Mouse (Mus musculus): ENCODE measurements around the gene Ubox5.
"Not testable (repeated sequence)": the region's sequence is repeated elsewhere in the genome, so short reads cannot be mapped to it uniquely, and the experiment has no call there.

The Ubox5 gene

DNA sequence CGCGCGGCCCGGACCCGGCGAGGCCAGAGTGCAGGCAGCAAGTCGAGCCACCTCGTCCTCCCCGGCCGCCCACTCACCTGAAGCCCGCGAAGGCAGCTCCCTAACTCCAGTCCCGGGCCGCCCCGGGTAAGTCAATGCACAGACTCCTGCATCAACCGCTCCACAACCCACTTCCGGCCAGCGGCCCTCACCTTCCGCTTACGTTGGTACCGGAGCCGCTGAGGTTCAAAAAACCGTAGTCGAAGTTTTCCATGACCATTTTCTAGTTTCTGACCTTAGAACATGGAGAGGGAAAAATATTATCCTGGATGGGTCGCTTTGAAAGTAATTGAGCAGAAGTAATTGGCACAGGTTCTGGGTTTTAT is at the start of gene Ubox5, which contains the start of gene Fastkd5:
Gene Ubox5, minus strand, starts transcription at position 200 of the 365 bp plus-strand sequence.
Gene Fastkd5, minus strand, starts transcription at position 189 of the 365 bp plus-strand sequence.
- in situ Hi-C loops (cut with MboI, MseI), result no loop called here

DNA sequence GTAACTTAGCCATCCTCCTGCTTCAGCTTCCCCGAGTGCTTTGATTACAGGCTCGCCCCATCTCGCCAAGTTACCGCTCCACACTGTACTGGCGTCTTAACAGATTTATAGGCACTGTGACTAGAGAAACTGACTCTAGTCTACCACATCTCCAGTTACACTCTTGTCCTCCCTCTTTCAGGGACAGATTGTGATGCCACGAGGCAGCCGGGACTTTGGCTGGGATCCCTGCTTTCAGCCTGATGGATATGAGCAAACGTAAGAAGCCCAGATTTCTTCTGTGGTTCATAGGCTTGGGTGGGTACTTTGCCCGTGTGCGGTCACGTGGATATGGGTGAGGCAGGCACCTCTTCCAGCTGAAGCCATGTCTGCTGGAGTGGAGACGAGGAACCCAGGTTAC is 49.3 kb upstream of the Ubox5 start:
- in situ Hi-C loops (cut with MboI, MseI), result loop anchor here (5.0 kb wide), 1 partner anchor 53 kb away; no protein-coding TSS in a partner anchor

DNA sequence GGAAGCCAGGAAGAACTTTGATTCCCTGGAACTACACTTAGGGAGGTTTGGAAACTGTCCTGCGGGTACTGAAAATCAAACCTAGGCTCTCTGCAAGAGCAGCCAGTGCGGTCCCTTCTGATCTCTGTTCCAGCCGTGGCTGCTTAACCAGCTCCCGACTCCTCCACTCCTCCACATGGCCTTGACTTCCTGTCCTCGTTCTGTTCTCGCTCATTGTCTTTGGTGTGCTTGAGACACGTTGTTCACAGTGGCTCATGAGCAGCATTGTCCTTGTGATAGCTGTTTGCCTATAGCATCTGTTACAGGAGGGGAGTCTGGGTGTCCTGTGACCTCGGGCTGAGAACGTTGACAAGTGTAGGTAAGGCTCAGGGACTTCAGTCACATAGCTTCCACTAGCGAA is 47.4 kb upstream of the Ubox5 start:
- in situ Hi-C loops (cut with MboI, MseI), result loop anchor here (5.0 kb wide), 1 partner anchor 55 kb away; no protein-coding TSS in a partner anchor

DNA sequence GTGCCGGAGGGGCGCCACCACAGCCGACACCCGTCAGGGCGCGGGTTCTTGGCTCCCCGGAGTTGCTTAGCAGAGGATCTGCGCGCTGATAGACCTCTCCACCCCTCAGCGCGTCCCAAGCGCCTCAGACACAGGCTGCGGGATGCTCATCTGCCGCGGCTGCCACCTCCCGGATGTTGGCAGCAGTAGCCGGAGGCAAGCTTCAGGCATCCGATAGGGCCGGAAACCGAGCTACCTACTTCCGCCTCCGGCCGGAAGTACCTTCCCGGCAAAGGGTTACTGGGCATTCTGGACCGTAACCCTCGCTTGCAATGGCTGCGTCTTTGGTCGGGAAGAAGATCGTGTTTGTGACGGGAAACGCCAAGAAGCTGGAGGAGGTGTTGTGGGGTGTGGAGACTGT is 37.7 kb upstream of the Ubox5 start, which contains the start of gene Itpa:
Gene Itpa, plus strand, starts transcription at position 52 of the 400 bp plus-strand sequence.
- in situ Hi-C loops (cut with MboI, MseI), result no loop called here

DNA sequence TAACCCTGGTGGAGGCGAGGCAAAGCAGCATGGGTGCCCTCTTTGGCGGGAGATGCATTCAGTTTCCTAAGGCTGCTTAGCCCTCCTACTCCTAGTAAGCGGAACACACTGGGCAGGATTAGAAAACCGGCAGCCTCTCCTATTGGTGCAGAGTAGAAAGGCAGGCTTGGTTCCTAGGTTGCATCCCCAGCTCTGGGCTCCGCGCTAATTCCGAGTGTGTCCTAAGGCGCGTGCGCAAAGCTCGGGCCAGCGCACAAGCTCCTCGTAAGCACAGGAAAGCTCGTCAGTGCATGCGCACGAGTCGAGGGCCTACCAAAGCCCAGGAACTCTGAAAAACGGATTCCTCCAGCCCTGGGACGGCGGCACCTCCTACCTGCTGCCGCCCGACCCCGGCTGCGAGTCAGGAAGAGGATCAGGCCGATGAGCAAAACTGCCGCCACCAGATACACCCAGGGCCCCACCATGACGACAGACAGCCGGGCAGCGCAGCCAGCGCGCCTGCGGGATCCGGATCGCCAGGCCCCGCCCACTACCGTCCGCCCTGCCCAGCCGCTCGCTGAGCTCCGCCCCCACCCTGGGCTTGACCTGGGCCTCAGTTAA is 34.4 kb upstream of the Ubox5 start, which contains the start of gene Ddrgk1:
Gene Ddrgk1, minus strand, starts transcription at position 558 of the 600 bp plus-strand sequence.
- in situ Hi-C loops (cut with MboI, MseI), result no loop called here

DNA sequence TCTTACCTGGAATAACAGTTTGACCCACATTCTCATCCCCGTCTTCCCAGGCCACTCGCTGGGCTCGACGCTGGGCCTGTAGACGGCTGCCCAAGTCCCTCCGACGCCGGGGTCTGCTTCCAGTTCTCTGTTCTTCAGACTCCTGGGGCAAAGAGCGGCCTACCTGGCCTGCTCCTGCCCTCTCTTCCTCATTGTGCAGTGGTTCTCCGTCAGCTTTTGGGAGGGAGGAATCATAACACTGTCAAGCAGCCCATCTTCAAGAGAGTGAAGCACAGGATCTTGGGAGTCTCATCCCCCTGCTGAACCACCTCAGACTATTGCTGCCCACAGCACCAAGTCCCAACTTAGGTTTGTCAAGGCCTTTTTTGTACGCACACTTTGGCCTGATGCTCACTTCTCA is 33.5 kb upstream of the Ubox5 start:
- in situ Hi-C loops (cut with MboI, MseI), result no loop called here

DNA sequence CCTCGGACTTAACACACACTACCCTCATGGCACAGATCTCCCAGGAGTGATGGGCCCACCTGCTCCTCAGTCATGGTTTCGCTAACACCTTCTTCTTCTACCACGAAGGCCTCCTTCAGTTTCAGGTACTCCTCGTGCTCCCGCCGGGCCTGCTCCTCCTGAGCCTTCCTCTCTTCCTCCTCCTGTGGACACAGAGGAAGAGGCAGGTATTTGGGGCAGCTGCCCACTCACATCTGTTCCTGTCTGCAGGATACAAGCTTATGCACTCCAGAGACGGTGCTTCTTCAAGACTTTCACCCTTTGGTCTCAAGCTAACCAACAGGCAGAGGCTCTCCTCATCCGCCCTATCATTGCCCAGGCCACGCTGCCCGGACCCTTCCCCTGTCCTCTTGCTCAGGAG is 28.7 kb upstream of the Ubox5 start:
- in situ Hi-C loops (cut with MboI, MseI), result no loop called here

DNA sequence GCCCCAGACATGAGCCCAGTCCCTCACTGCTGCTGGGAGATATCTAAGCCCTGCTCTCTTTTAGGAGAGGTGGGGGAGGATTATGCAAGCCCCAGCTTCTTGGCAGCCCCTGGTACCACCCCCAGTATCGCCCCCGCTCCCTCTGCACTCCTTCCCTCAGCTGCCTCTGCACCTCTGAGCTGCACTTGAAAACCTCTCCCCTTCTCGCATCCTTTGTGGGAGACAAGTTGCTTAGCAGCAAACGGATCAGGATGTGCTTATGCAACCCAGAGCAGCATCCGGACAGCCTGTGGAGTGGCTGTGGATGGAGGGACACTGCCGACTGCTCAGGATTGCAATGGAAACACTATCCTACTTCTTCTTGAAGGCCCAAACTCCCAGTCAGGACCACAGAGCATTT is 27.7 kb upstream of the Ubox5 start:
- in situ Hi-C loops (cut with MboI, MseI), result no loop called here

DNA sequence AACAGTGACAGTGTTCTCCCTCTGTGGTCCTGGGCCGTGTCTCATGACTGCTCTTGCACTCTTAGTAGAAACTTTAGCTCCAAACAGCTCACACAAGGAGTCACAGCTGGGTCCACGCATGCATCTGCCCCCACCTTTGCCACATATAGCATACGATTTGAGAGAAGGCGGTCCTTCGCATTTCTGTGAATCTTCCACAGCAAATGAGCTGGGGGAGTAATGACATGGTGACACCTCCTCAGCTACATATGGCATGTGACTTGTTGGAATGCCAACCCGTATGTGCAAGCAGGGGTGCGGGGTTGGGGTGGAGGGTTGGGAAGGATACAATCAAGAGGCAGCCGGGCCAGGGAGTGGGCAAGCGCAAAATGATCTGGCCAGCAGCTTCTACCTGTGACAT is 26.7 kb upstream of the Ubox5 start:
- in situ Hi-C loops (cut with MboI, MseI), result no loop called here

DNA sequence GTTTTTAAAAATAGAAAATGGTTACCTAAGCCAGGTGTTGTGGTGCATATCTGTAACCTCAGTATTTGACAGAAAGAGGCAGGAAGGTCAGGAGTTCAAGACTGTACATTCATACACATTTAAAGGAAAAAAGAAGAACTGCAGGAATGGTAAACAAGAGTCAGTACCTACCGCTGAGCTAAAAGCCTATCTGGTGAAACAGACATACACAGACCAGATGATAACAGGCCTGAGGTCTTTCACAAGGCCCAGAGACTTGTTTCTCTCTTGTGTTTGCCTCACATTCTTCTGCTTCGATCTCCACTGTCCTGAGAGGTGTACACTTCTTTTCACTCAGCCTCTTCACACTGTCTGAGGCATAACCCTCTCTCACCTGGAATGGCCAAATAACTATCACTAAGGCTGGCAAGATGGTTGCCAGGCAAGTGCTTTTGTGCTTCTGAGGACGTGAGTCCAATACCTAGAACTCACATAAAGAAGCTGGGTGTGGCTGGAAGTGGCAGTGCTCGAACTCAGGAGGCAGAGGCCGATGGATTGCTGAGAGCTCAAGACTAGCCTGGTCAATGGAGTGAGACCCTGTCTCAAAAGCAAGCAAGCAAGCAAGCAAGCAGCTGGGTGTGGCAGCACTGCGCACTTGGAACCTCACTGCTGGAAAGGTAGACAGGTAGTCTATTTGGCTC is 26.0 kb upstream of the Ubox5 start:
- in situ Hi-C loops (cut with MboI, MseI), result no loop called here

DNA sequence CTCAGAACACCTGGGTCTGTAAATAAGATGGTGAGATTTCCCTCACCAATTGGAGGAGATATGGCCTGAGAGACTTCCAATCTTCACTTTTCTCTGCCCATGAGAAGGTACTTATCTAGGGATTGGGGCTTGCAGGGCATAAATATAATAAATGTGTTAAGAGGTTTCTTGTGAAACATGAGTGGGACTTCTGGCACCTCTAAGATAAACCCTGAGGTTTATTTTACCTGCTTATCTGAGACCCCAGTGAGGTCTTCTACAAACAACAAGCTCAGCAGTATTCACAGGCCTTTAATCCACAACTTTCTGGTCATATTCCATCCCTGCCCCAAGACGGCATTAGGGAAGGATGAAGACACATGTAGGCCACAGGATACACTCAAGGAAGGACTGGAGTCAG is 23.9 kb upstream of the Ubox5 start:
- in situ Hi-C loops (cut with MboI, MseI), result no loop called here

DNA sequence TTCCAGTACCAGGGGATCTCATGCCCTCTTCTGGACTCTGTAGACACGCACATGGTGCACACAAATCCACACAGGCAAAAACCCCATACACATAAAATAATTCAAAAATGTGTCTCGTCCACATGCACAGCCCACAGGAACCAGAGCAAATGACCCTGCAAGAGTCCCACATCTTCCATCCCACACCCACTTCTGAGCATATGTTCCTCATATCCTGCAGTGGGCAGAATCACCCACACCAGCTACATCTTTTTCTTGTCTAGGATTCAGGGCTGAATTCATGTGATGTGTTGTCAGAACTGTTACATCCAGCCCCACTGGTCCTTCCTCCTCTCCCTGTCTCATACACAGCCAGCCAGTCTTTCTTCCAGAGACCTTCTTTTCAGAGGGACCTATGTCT is 23.5 kb upstream of the Ubox5 start:
- in situ Hi-C loops (cut with MboI, MseI), result no loop called here

DNA sequence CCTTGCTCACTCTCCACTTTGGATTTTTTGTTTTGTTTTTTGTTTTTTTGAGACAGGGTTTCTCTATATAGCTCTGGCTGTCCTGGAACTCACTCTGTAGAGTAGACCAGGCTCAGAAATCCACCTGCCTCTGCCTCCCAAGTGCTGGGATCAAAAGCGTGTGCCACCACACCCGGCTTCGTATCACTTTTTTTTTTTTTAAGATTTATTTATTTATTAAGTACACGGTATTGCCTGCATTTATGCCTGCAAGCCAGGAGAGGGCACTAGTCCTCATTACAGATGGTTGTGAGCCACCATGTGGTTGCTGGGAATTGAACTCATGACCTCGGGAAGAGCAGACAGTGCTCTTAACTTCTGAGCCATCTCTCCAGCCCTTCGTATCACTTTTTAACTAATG is 19.2 kb upstream of the Ubox5 start:
- in situ Hi-C loops (cut with MboI, MseI), result not testable (repeated sequence)

DNA sequence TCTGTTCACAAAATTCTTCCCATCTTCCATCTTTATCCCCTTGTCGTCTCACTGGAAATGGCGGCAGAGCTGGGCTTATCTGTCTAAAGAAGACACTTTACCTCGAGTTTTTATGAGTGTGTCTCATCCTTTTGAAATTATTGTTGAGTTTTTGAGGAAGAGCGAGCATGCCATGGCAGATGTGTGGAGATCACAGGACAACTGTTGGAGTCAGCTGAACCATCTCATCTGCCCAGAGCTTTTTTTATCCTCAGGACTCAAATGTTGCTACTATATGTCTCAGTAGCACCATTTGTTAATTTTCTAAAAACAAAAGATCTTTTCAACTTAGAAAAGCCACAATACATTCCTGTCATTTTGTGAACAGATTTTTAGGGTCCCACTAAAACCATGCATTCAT is 15.4 kb upstream of the Ubox5 start:
- in situ Hi-C loops (cut with MboI, MseI), result no loop called here

DNA sequence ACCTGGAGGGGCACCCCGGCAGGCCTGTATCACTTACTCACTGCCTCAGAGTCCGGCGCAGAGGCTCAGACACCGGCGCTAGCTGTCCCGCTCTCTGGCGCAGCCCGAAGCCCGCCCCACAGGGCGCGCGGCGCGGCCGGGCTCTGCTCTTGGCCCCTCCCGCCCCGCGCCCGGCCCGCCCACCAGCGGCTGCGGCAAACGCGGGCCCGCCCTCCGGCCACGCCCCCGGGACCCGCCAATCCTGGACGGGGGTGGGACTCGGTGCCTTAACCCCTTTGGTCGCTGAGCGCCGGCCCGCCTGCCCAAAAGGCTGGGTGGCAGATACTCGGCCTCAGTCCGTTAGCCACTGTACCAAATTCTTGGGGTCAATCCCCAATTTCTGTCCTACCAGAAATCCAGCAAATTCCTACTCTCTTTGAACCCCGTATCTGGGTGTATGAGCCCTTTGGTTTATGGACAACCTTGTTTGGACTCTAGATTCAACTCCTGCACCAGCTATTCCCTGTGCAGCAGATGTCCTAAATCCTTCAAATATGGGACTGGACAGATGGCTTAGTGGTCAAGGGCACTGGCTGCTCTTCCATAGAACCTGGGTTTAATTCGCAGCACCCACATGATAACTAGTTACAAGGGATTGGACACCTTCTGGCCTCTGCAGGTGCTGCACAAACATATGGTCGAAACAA is 13.0 kb upstream of the Ubox5 start, which contains the start of gene Lzts3:
Gene Lzts3, minus strand, starts transcription at position 120 of the 686 bp plus-strand sequence.
- in situ Hi-C loops (cut with MboI, MseI), result no loop called here

DNA sequence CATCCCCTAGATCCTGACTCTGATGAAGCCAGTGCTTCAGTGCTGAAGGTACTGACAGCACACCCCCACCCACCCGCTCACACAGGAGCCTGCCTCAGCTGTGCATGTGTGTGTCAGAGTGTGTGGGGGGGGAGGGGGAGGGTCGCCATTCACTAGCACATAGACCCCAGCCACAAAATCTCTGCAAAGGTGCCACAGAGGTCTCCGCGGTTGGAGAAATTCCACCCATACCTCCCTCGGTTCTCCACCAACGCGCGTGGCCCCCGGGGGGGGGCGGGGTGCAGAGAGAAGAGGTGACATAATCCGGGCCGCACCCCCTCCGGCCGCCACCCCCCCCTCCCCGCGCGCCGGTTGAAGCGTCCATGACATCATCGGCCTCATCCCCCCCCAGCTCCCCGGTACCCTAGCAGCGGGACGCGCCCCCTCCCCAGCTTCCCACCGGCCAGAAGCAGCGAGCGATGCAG is 12.4 kb upstream of the Ubox5 start:
- in situ Hi-C loops (cut with MboI, MseI), result no loop called here

DNA sequence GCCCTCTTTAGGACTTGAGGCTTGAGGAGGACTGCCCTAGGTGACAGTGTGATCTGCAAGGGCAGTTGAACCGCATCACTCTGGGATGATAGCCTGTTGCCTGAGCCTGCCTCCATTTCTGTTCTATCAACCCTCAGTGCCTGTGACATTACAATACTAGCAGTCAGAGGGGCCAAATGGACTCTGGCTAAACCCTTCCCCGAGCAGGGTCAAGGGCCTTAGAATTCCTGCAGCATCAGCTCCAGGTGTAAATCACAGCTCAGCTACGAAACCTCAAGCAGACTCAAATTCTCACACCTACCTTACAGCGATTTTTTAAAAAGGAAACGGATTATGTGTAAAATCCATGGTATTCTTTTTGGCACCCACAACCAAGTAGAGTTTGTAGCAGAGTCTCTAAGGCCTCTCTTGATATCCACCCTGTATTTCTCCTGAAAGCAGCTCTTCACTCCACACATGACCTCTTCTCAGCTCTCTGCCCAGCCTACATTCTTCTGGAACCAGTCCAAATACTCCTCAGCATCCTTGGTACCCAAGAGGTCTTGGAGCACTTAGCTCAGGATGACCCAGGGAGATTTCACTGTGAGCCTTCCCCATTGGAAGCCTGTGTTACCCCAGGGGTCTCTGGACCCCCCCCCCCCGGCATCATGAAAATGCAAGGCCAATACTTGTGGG is 11.7 kb upstream of the Ubox5 start:
- in situ Hi-C loops (cut with MboI, MseI), result no loop called here

DNA sequence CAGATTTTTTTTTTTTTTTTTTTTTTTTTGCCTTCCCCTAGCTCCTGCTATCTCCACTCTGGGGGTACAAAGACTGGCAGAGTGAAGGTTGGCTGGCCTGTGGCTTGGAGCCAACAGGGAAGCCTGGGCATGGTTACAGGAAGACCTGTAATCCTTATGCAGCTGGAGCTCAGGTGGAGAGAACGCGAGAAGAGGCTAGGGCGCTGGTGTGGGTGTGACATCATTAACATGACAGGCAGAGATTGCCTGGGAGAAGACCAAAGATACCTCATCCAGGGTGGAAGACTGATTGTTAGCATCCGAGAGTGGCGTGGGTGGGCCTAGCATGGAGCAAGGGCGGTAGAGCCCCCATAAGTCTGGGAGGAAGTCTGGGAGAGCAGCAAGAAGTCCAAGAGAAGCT is 9.4 kb upstream of the Ubox5 start:
- in situ Hi-C loops (cut with MboI, MseI), result no loop called here

DNA sequence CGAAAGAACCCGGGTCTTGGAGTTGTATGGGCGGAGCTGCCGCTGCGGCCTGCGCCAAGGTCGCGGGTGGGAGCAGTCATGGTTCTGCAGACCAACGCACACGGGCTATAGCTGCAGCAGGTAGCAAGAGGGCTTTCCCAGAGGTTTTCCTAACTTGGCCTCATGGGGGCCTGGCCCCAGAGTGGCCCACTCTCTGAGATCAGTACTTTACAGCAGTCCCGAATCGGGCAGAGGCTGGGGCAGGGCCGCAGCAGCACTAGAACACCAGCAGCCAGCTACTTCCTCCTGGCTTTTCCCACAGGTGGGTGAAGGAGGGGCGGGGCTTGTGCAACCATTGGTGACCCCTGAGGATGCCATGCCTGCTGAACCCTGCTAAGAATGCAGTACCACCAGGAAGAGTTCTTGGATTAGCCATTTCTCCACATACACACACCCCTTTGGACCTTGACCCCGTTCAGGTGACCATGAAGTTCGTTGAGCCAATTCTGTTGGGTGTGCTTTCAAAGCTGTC is 8.3 kb upstream of the Ubox5 start:
- in situ Hi-C loops (cut with MboI, MseI), result no loop called here

DNA sequence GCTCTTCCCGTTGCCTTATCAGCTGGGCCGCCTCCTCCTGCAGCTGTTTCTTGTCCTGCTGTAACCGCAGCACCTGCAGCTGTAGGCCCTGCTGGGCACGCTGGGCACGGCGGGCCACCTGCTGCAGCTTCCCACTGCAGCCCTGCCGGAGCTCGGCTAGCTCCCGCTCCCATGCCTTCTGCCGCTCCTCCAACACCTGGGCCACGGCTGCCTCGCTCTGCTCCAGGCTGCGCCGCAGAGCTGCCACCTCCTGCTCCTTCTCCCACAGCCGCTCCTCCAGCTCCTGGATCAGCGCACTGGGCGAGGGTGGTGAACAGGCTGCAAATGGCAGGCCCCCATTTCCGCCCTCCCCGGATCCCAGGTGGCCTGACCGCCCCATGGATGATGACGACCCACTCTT is 6.0 kb upstream of the Ubox5 start:
- in situ Hi-C loops (cut with MboI, MseI), result no loop called here

DNA sequence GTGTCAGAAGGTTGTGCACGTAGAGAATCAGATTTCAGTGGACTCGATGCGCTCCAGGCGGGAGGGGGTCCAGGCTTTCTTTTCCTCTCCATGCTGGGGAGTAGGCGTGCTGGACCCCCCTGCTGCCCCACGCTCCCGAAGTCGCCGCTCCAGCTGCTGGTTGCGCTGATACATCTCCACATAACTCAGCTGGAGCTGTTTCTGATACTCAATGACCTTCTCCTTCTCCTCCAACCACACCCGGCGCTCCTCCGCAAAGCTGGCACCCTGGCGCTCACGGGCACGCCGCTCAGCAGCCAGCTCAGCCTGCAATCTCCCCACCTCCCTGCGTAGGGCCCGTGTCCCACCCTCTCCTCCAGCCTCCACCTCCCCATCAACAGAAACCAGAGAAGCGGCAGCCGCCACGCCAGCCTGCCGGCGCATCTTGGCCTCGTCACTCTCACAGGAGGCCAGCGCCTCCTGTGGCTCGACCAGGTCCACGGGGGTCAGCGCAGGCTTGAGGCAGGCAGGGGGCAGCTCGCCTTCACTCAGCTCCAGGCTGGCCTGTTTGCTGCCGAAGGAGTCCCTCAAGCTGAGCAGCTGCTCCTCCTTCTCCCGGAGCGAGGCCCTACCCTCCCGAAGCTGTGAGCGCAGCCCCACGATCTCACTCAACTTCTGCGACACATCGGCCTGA is 5.0 kb upstream of the Ubox5 start:
- in situ Hi-C loops (cut with MboI, MseI), result no loop called here

Measured in T-helper 2 cell (primary cell).